Mouse (Mus musculus) gonadal fat pad, adult 2 months (tissue): Measurements from ENCODE around the gene Bank1. TPM values are rescaled to one million over a fixed set of nuclear protein-coding genes. Genes with fewer than 3 reads are reported as not detected.

ENCODE experiments used
- DNase-seq: peaks from one replicate; pipeline ENCODE4 v3.0.0-alpha.2; 2012; ENCODE audit warnings: low read depth
- polyA plus RNA-seq: library from polyadenylated mRNA; depleted of rRNA; stranded (reverse); fragments of >200 nt; gene quantifications from 2 replicates; pipeline ENCODE4 v1.2.3, GENCODE M21; 2012

Gene Bank1
- polyA plus RNA-seq, 1 experiment: 0.47 TPM

GRCm38 (mm10) chr3:136106452-136106851, 219.4 kb downstream of the Bank1 start:
- no peak for DNase-seq

DNA sequence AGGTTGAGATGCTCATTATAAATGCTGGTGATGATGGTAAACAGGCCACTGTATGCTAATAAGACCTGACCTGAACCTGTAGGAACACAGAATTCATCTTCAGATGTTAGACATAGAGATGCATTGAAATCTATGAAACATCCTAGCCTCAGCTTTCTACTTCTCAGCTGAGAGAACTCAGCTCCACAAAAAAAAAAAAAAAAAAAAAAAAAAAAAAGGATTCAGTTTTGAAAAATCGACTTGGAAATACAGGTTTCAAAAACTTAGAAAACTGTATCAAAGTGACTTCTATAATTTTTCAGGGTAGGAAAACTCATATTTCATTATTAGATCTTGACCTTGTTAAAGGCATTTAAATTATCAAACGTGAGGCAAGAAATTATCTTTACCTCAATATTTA, 222.5 kb downstream of the Bank1 start:
- no peak for DNase-seq

DNA sequence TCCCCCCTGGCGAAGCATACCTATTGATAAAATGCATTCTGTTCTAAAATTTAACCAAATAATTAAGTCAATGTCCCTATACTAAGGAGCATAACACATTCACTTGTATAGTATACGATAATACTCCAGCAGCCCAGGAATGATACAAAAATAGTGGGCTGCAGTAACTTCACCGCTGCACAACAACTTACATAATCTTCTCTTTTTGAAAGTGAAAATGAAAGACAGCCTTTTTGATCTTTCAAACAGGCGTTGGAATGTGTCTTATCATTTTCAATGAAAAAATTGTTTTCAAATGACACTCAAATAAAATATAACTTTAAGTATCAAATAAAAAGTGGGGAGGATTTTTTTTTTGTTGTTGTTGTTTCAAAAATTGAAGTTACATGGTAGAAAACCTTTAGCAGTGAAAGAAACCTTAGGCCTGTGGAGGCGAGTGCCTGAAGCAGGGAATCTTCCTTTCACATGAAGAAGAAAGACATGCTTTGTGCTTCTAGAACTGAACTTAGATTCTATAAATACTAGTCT, 224.8 kb downstream of the Bank1 start:
- no peak for DNase-seq

DNA sequence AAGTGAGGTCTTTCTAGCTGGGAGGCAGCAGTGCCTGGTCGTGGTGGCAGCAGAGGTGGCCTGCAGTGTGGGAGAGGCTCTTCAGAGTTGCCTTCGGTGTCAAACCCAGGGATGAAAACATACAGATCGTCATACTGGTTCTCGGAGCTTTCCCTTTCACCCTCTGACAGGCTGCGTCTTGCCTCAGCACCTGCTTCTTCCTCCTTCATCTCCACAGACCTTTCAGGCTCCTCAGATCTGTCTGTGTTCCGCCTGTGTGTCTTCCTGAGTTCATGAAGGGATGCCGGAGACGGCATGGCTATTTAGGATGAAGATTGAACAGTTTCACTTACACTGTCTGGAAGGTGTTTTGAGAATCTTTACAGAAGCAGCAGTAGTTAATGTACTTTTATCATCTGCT, 225.6 kb downstream of the Bank1 start:
- DNase-seq: no peak

DNA sequence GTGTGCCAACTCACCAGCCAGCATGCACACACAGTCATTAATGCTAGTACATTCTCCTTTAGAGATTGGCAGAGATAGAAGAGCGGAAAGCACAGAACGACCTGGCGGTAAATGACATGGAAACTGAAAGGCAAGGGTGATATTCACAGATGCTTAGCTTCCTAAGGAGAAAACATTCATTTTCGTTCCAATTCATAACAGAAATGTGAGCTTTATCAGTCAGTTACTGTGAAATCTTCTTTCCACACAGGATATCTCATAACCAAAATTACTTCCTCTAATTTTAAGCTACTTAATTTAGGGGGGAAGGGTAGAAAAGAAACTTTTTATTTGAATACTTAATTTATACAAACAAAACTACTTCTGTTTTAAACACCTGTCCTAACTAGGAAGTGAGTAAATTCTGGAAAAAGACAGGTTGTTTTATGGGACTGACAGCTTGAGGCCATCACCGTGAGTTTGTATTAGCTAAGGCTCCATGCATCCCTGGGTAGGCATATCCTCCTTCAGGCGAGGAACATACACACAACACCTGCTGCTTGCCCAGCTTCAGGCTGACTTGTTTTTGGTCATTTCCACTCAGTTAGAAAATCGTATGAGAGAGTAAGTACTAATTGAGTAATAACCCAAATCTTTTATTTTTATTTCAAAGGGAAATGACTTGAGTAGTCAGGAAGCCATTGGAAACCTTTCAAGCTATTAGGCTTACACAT, 238.8 kb downstream of the Bank1 start:
- DNase-seq: no peak

GRCm38 (mm10) chr3:136086431-136086830, 239.4 kb downstream of the Bank1 start:
- DNase-seq: no peak

DNA sequence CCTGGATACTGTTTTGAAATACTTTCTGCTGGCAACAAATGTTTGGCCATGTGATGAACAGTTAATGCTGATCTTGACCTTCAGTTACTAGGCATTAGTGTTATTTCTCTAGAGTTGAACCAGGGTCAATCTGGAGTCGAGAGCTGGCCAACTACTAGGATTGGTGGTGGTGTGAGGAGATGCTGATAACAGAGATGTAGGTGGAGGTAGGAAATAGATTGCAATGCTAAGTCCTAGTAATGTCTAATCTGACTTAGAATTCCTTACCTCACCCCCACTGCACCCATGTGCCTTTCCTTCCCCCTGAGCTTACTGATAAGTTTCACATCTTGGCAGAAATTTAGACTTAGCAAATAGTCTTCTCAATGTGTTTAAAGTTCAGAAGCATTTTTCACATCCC, 240.8 kb downstream of the Bank1 start:
- DNase-seq: no peak

GRCm38 (mm10) chr3:136084066-136084465, 241.8 kb downstream of the Bank1 start:
- DNase-seq: no peak

DNA sequence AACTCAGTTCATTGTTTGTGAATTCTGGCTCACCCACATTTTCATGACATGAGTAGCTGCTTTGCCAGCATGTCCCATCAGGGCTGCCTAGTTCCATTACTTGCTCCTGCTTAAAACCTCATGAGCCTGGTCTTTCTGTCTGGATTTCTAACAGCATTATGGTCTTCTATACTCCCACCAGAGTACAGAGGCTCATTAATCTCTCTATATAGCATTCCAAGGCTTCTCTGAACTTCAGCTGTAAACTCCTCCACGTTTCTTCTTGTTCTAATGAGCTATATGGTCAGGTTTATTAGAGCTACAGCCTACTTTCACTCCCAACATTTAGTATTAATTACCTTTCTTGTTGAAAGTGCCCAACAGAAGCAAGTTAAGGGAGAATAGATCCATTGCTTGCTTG, 244.6 kb downstream of the Bank1 start:
- DNase-seq: no peak

GRCm38 (mm10) chr3:136078535-136078934, 247.3 kb downstream of the Bank1 start:
- no peak for DNase-seq

DNA sequence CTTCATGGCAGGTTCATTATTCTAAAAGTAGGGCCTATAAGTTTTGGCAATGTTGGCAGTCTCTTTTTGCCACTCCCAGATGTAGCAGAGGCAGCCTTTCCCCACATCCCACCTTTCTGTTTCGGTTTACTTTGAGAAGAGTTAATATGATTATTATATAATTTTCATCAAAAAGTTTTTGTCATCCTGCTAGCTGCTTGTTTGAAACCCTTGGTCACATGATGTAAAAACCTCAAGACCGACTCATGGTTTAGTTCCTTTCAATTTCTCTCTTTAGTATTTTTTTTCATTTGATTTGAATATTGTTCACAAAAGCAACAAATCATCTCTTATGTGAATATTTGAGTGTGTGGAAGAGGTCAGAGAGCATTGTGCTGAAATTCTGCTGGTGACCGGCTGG, 255.5 kb downstream of the Bank1 start:
- DNase-seq: no peak

DNA sequence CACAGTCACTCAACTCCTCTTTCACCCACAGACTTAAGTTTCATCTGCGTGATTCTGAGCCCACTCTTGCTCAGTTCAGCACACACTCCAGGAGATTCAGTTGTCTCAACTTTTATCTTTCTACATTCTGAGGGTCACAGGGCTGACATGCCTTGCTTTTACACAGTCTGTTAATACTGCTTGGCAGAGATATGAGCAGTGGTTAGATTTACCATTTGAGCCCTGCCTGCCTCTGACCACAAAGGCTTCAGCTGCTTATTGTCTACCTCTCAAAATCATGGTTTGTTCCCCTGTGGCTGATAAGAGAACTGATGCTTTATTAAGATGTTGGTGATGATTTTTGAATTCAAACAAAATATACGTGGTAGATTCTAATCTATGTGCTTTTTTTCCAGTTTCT, 264.0 kb downstream of the Bank1 start:
- DNase-seq: no peak

DNA sequence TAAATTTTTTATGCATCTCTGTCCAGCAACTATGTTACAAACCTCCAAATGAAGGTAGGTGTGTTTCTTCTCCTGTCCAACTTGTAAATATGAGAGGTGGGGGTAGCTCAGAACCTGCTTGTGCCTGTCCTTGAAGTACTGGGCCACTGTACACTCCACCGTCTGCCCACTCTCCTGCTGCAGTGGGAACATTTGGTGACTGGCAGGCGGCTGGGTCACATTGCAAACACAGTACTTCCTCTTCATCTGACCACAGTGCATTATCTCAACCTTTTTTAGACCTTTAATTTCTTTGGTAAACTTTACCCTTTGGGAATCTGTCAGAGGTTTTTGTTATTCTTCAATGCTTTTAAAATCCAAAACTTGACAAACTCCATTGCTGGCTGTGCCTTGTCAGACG, 275.2 kb downstream of the Bank1 start:
- no peak for DNase-seq

DNA sequence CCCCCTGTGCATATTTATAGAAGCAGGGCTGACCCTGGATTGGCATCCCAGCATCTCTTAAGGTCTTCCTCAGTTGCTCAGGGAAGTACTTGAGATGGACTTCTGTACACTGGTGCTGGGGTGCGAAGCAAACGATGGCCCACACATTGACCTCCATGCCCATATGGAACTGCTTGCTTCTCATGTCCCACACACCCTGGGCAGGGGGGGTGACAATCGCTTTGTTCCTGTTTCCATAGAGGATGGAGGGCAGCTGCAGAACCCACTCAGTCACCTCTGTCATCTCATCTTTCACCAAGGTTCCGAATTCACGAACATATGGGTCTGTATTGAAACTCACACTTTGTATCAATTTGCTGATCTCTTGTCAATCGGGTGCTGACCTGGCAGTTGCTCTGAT, 275.7 kb downstream of the Bank1 start:
- DNase-seq: no peak

GRCm38 (mm10) chr3:136048026-136048425, 277.8 kb downstream of the Bank1 start:
- no peak for DNase-seq

- no peak for DNase-seq
Measured at GRCm38 (mm10) chr3:136045381-136045780, 280.5 kb downstream of the Bank1 start.

GRCm38 (mm10) chr3:136040041-136040440, 285.8 kb downstream of the Bank1 start:
- DNase-seq: no peak

GRCm38 (mm10) chr3:136039446-136039845, 286.4 kb downstream of the Bank1 start:
- no peak for DNase-seq

DNA sequence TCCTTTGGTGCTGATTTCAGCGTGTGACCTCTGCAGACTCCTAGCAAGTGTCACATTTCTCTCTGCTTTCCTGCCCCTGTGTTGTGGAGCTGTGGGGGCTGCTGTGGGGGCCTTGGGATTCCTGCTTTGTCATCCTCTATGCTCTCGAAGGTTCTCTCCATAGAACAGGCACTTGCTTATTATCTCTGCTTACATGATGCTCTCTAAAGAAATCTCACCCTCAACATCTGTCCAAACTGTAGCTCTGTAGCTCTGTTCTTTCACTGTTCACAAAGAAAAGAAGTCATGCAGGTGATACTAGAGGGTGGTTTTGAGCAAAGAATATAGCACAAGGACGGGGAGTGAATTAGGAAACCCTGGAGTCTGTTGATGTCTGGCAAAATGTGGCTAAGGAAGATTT, 288.6 kb downstream of the Bank1 start:
- DNase-seq: no peak

DNA sequence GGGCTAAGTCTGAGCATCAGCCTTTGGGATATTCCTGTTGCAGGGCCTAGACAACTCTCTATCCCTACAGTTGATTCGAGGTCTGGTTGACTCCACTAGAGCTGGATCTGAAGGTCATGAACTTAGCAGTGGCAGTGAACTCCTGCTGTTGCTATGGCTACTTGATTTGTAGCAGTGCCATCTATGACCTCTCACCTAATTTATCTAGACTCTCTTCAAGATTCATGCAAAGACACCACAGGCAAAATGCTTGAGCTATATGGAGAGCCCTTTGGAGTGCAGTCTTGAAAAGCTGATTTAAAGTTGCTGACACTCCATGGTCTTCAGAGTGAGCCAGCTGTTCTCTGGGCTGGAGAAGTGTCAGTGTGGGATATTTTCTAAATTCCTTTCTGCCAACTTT, 290.1 kb downstream of the Bank1 start:
- no peak for DNase-seq

- DNase-seq: no peak
Measured at GRCm38 (mm10) chr3:136024876-136025275, 301.0 kb downstream of the Bank1 start.

- DNase-seq: no peak
Measured at GRCm38 (mm10) chr3:136017517-136017916, 308.3 kb downstream of the Bank1 start.

- no peak for DNase-seq
Measured at GRCm38 (mm10) chr3:136010616-136011015, 315.2 kb downstream of the Bank1 start.

GRCm38 (mm10) chr3:136007846-136008245, 318.0 kb downstream of the Bank1 start:
- no peak for DNase-seq
